Mouse (Mus musculus) stomach, embryonic 16.5 days (tissue): Measurements from ENCODE around the gene Arhgap23. TPM values are rescaled to one million over a fixed set of nuclear protein-coding genes. Genes with fewer than 3 reads are reported as not detected.

Experiments
- ATAC-seq: fragments of 200-750 bp; cut with Nextera tagmentation; 2 replicates; pipeline ENCODE4 v1.8.0; 2017; ENCODE audit warnings: moderate number of reproducible peaks, moderate TSS enrichment; ENCODE audit not compliant: insufficient read depth, low FRiP score
- H3K27ac ChIP-seq: fragments of 300-500 bp; sonication (generic); 2 replicates; pipeline ENCODE4 v1.5.1; 2014; ENCODE audit warnings: low read length
- H3K27me3 ChIP-seq: fragments of 300-500 bp; sonication (generic); 2 replicates; pipeline ENCODE4 v1.6.1; 2014; ENCODE audit warnings: low read length, control low read depth, mixed read lengths; ENCODE audit not compliant: control insufficient read depth, insufficient read depth
- H3K36me3 ChIP-seq: fragments of 300-500 bp; sonication (generic); 2 replicates; pipeline ENCODE4 v1.6.1; 2014; ENCODE audit warnings: low read length; ENCODE audit not compliant: control insufficient read depth, insufficient read depth
- H3K4me1 ChIP-seq: fragments of 300-500 bp; sonication (generic); 2 replicates; pipeline ENCODE4 v1.6.1; 2014; ENCODE audit warnings: low read length, control low read depth, mixed read lengths; ENCODE audit not compliant: control insufficient read depth, insufficient read depth
- H3K4me2 ChIP-seq: fragments of 300-500 bp; sonication (generic); 2 replicates; pipeline ENCODE4 v1.6.1; 2014; ENCODE audit warnings: low read depth, low read length, mixed read lengths
- H3K4me3 ChIP-seq: fragments of 300-500 bp; sonication (generic); replicated peaks from 2 replicates; pipeline ENCODE4 v1.5.1; 2014; ENCODE audit warnings: mild to moderate bottlenecking, low read length
- H3K9ac ChIP-seq: fragments of 300-500 bp; sonication (generic); 2 replicates; pipeline ENCODE4 v1.6.1; 2014; ENCODE audit warnings: low read length
- H3K9me3 ChIP-seq: fragments of 300-500 bp; sonication (generic); replicated peaks from 2 replicates; pipeline ENCODE4 v1.6.1; 2016; ENCODE audit warnings: low read length, control low read depth; ENCODE audit not compliant: control insufficient read depth
- WGBS: fragments of 180-500 bp; shearing (Covaris S2); extraction: QIAGEN DNeasy Blood & Tissue Kit; methylation state at CpG from one replicate; pipeline ENCODE4 v1.1.7; 2014; 5-methylcytosine and 5-hydroxymethylcytosine counted together
- polyA plus RNA-seq: library from polyadenylated mRNA; unstranded; fragments of >200 nt; fragmentation: Nextera tagmentation; extraction: Ambion mirVana; gene quantifications from 2 replicates; pipeline ENCODE4 v1.2.1, GENCODE M21; 2015

Gene Arhgap23
- polyA plus RNA-seq, 1 experiment from 2014 or later: 4.4 TPM

DNA sequence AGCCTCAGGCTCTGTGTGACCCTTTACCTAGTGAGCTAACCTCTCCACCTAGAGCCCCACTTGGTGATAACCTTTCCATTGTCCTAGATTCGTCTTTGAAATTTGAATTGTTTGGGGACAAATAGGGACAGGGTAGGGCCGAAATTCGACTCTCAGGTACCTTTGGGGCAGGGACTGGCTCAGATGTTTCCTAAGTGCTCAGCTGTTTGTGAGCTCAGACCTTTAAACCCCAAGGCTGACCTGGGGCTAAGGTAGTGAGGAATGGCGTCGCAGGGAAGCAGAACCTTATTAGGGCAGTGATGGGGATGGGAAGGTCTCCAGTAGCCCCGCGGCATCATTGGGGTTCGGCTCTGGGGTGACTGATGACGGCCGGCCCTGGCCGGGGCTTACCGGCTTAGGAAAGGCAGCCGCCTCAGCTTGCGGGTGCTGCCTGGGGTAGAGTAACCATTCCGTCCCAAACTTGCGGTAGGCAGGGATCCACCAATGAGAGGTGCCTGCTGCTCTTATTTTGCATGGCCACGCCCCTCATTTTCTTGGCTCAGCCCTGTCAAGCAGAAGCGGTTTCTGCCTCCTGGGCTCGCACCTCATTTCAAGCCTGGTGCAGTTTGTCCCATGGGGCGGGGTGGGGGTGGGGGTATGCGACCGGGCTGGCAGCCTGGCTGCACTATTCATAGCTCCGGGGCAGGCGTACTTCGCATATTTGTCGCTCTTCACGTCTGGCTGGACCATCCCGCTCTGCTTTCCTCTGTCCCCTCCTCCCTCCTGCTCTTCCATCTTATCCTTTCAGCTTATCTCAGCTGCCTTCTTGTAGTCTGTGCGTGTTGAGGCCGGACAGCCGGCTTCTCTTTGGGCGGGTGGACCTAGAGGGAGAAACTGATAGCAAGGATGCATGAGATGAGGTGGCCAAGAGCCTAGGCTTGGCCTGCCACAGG lies 12.7 kb downstream of the Arhgap23 start:
- Histone ChIP-seq H3K9ac (peak overlapping the region; percentile 52), H3K27me3 (no peaks in the 10 kb centered on the region), H3K4me2 (peak overlapping the region; percentile 71), H3K27ac (peak overlapping the region; percentile 62), H3K4me3 (peak overlapping the region; percentile 41), H3K4me1 (peaks cover 31% of the 10 kb centered on the region), H3K36me3 (no peaks in the 10 kb centered on the region), H3K9me3 (no peaks in the 10 kb centered on the region)
- ATAC-seq: peak; percentile 84
- WGBS: 2% methylated on average over 32 of the region's 32 CpGs

DNA sequence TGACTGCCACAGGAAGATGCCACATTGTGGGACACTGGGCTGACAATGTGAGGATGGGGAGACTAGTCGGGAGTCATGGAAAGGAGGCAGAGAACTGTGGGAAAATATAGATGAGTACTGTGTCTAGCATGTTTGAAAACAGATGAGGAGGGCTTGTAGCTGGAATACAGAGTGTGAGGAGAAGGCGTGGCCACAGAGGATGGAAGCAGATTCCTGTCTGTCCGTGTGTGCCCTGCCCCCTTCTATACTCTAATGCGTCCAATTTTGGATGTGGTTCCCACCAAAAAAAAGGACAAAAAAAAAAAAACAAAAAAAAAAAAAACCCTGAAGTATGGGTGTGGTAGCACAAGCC lies 13.4 kb downstream of the Arhgap23 start:
- Histone ChIP-seq H3K9me3 (no peaks in the 10 kb centered on the region), H3K36me3 (no peaks in the 10 kb centered on the region), H3K9ac (peak overlapping the region; percentile 26), H3K27ac (peak overlapping the region; percentile 62), H3K4me1 (peaks cover 30% of the 10 kb centered on the region), H3K4me2 (peak overlapping the region; percentile 71), H3K27me3 (no peaks in the 10 kb centered on the region), H3K4me3 (peak overlapping the region; percentile 41; the same call in 1 of the 2 replicates)
- 40% methylated on average over 4 of the region's 4 CpGs for WGBS
- ATAC-seq: no peak

DNA sequence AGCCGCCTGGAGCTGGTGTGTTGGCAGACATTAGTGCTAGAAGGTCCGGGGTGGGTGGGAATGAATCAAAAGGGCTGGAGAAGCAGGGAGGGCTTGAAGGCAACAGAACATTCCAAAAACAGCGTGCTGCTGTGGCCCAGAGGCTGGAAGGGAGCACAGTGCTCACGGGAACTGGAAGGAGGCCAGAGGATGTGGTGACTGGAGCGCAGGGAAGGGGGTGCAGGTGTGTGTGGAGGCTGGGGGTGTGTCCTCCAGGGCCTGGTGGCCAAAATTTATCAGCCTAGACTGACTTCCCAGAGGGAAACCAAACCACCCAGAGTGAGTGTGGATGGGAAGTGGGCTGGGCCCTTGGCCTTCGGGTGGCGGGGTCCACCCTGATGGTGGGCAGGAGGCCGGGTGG lies 14.3 kb downstream of the Arhgap23 start:
- no peak overlapping the region for H3K27ac ChIP-seq
- H3K9me3 ChIP-seq: no peaks in the 10 kb centered on the region
- H3K4me2 ChIP-seq: no peak overlapping the region
- H3K36me3 ChIP-seq: no peaks in the 10 kb centered on the region
- WGBS: 71% methylated on average over 8 of the region's 8 CpGs
- no peak for ATAC-seq
- H3K27me3 ChIP-seq: no peaks in the 10 kb centered on the region
- no peak overlapping the region for H3K4me3 ChIP-seq
- H3K9ac ChIP-seq: no peak overlapping the region
- peaks cover 22% of the 10 kb centered on the region for H3K4me1 ChIP-seq

DNA sequence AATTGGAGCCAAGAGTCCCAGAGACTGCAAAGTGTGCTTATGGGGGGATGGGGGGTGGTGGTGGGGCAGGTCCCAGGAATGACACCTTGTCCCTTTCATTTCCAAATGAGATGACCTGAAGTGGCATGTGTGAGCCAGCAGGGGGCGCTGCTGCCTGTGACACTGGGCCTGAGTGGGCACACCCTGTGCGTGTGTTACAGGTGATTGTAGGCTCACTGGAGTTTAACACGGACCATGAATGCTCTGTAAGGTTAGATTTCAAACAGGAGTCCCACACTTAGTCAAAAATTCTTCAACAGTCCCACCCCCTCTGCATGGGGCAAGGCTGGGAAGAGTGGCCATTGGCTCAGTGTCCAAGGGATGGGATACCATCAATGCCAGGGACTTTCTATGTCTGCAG lies 16.7 kb downstream of the Arhgap23 start:
- no peak overlapping the region for H3K4me2 ChIP-seq
- H3K27ac ChIP-seq: no peak overlapping the region
- no peaks in the 10 kb centered on the region for H3K9me3 ChIP-seq
- no peaks in the 10 kb centered on the region for H3K27me3 ChIP-seq
- WGBS: 10% methylated on average over 3 of the region's 3 CpGs
- no peak for ATAC-seq
- H3K4me1 ChIP-seq: peaks cover 40% of the 10 kb centered on the region
- H3K9ac ChIP-seq: no peak overlapping the region
- no peaks in the 10 kb centered on the region for H3K36me3 ChIP-seq
- no peak overlapping the region for H3K4me3 ChIP-seq

DNA sequence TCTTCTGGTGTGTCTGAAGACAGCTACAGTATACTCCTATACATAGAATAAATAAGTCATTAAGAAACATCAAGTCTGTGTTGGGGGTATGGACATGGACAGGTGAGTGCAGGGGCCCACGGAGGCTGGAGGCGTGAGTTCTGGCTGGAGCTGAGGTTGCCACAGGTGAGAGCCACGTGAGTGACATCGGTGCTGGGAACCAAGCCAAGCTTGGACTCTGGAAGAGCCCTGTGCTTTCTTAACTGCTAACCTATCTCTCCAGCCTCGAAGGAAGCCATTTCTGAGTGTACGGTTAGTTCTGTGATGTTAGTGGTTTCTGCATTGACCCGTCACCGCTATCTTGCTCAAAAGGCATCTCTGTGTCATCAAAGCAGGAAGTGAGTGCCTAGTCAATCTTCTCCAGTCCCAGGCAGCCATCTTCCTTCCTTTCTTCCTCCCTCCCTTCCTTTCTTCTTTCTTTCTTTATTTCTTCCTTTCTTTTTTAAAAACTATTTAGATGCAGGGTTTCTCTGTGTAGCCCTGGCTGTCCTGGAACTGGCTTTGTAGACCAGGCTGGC lies 17.7 kb downstream of the Arhgap23 start:
- Histone ChIP-seq H3K36me3 (no peaks in the 10 kb centered on the region), H3K9me3 (no peaks in the 10 kb centered on the region), H3K4me1 (peaks cover 41% of the 10 kb centered on the region), H3K27me3 (no peaks in the 10 kb centered on the region), H3K4me3 (no peak overlapping the region), H3K9ac (no peak overlapping the region), H3K4me2 (no peak overlapping the region), H3K27ac (no peak overlapping the region)
- WGBS: 72% methylated on average over 8 of the region's 8 CpGs
- ATAC-seq: no peak

DNA sequence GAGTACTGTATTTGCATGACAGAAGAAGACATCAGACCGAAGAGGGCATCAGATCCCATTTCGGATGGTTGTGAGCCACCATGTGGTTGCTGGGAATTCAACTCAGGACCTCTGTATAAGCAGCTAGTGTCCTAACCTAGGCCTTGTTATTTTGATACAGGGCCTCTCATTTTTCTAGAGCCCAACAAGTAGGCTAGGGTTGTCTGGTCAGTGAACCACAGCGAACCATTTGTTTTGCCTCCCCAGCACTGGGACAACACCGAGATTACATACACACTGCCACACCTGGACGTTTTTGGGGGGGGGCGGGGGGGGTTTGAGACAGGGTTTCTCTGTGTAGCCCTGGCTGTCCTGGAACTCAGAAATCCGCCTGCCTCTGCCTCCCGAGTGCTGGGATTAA lies 18.8 kb downstream of the Arhgap23 start:
- WGBS: 73% methylated on average over 8 of the region's 8 CpGs
- Histone ChIP-seq H3K27ac (peak overlapping the region; percentile 96; the same call in 1 of the 2 replicates), H3K4me3 (no peak overlapping the region)

DNA sequence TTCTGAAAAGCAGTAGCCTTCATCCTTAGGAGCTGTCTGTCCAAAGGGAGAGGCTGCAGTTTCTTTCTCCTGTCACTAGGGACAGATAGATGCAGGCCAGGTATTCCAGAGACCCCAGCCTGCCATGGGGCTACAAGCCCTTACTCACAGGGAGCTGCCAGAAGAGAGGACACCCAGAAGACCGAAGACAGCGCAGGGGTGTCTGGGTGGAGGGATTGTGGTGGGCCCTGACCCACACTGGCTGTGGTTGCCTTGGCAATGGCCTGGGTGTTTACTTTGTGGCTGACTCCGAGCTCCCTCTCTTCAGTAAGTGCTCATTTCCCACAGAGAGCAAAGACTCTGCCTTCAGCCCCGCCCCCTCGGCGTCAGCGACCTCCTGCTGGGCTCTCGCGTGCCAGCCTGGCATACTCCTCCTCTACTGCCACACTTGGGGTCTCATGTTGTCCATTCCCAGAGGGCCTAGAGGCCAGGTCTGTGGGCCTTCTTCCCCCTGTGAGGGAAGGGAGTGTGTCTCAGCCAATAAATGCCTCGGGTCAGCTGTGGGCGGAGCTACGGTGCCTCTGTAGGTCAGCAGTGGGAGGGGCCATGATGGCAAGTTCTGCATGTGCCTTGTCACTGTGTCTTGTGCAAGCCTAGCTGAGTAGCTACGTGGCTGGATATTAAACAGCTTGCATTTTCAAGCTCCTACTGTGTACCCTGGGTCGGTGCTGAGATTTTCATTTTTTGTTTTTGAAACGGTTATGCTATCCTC lies 19.5 kb downstream of the Arhgap23 start:
- Histone ChIP-seq H3K4me3 (peak overlapping the region; percentile 41), H3K9me3 (no peaks in the 10 kb centered on the region), H3K9ac (peak overlapping the region; percentile 61), H3K27me3 (no peaks in the 10 kb centered on the region), H3K27ac (peak overlapping the region; percentile 96), H3K4me2 (peak overlapping the region; percentile 49), H3K36me3 (no peaks in the 10 kb centered on the region), H3K4me1 (peaks cover 49% of the 10 kb centered on the region)
- ATAC-seq: peak; percentile 74
- 2% methylated on average over 15 of the region's 15 CpGs for WGBS

More for the DNA sequence above, 18.8 kb downstream of the Arhgap23 start:
- H3K4me1 ChIP-seq: peaks cover 42% of the 10 kb centered on the region
- H3K9ac ChIP-seq: no peak overlapping the region
- H3K27me3 ChIP-seq: no peaks in the 10 kb centered on the region
- ATAC-seq: no peak
- H3K36me3 ChIP-seq: no peaks in the 10 kb centered on the region
- H3K9me3 ChIP-seq: no peaks in the 10 kb centered on the region
- no peak overlapping the region for H3K4me2 ChIP-seq

DNA sequence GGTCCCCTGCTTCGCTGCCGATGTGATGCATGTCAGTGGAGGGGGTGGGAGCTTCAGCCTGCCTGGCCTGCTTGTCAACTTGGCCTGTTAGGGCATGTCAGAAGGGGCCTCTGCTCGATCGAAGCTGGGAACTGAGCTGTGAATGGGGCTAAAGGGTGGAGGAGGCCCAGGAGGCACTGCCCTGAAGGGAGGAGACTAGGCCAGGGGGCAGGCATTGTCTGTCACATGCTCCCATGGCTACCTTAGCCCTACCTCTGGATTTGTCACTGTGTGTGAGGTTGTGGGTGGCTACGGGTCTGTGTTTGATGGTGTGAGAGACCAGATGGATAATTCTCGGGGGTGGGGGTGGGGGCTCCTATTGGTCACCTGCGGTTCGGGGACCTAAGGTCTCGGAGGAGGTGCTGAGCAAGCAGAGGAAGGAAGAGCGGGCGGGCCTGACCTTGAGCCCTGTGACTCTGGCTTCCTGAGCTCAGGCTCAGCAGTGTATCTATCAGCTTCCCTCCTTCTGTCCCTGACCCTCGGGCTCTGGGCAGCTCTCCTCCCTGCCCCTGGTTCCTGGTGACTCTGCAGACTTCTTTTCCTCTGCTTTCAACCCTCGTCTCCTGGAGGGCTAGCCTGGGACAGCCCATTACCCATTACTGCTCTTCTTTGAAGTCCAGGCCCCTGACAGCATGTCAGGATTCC lies 20.6 kb downstream of the Arhgap23 start:
- ATAC-seq: peak; percentile 68
- Histone ChIP-seq H3K4me1 (peaks cover 55% of the 10 kb centered on the region), H3K27ac (peak overlapping the region; percentile 96), H3K4me3 (peak overlapping the region; percentile 16), H3K9me3 (no peaks in the 10 kb centered on the region), H3K36me3 (no peaks in the 10 kb centered on the region), H3K4me2 (peak overlapping the region; percentile 49), H3K9ac (peak overlapping the region; percentile 57), H3K27me3 (no peaks in the 10 kb centered on the region)
- 40% methylated on average over 13 of the region's 13 CpGs for WGBS
